Mouse (Mus musculus) intestine, embryonic 16.5 days (tissue): ENCODE data around the gene Cacna1e. TPM values are rescaled to one million over a fixed set of nuclear protein-coding genes. Genes with fewer than 3 reads are reported as not detected.

Experiments used
- ATAC-seq: fragments of 200-750 bp; cut with Nextera tagmentation; 2 replicates; pipeline ENCODE4 v1.8.0; 2017; ENCODE audit warnings: moderate TSS enrichment, moderate library complexity
- H3K27ac ChIP-seq: fragments of 300-500 bp; sonication (generic); 2 replicates; pipeline ENCODE4 v1.5.1; 2014; ENCODE audit warnings: mild to moderate bottlenecking, low read length
- H3K27me3 ChIP-seq: fragments of 300-500 bp; sonication (generic); replicated peaks from 2 replicates; pipeline ENCODE4 v1.6.1; 2014; ENCODE audit warnings: low read length, control low read depth, mixed read lengths; ENCODE audit not compliant: control insufficient read depth, insufficient read depth
- H3K36me3 ChIP-seq: fragments of 300-500 bp; sonication (generic); 2 replicates; pipeline ENCODE4 v1.6.1; 2014; ENCODE audit warnings: low read length, control low read depth; ENCODE audit not compliant: control insufficient read depth, insufficient read depth
- H3K4me1 ChIP-seq: fragments of 300-500 bp; sonication (generic); 2 replicates; pipeline ENCODE4 v1.6.1; 2014; ENCODE audit warnings: low read length, control low read depth, mixed read lengths; ENCODE audit not compliant: control insufficient read depth, insufficient read depth
- H3K4me2 ChIP-seq: fragments of 300-500 bp; sonication (generic); 2 replicates; pipeline ENCODE4 v1.6.1; 2014; ENCODE audit warnings: low read depth, low read length, control low read depth
- H3K4me3 ChIP-seq: fragments of 300-500 bp; sonication (generic); 2 replicates; pipeline ENCODE4 v1.5.1; 2014; ENCODE audit warnings: mild to moderate bottlenecking, low read length
- H3K9ac ChIP-seq: fragments of 300-500 bp; sonication (generic); 2 replicates; pipeline ENCODE4 v1.6.1; 2014; ENCODE audit warnings: low read depth, low read length
- H3K9me3 ChIP-seq: fragments of 300-500 bp; sonication (generic); 2 replicates; pipeline ENCODE4 v1.6.1; 2016; ENCODE audit warnings: low read length, control low read depth; ENCODE audit not compliant: control insufficient read depth
- WGBS: fragments of 180-500 bp; shearing (Covaris S2); extraction: QIAGEN DNeasy Blood & Tissue Kit; methylation state at CpG from one replicate; pipeline ENCODE4 v1.1.7; 2014; 5-methylcytosine and 5-hydroxymethylcytosine counted together
- polyA plus RNA-seq: library from polyadenylated mRNA; unstranded; fragments of >200 nt; fragmentation: Nextera tagmentation; extraction: Ambion mirVana; gene quantifications from 2 replicates; pipeline ENCODE4 v1.2.1, GENCODE M21; 2015

Gene Cacna1e
- polyA plus RNA-seq, 1 experiment from 2014 or later: 1.3 TPM

GRCm38 (mm10) chr1:154683477-154684106 is 200.7 kb downstream of the Cacna1e start:
- Histone ChIP-seq H3K36me3 (no peaks in the 10 kb centered on the region), H3K27me3 (no peaks in the 10 kb centered on the region), H3K9ac (no peak overlapping the region), H3K27ac (no peak overlapping the region), H3K9me3 (no peaks in the 10 kb centered on the region), H3K4me2 (no peak overlapping the region), H3K4me1 (no peaks in the 10 kb centered on the region), H3K4me3 (no peak overlapping the region)
- 74% methylated on average over 1 of the region's 1 CpGs for WGBS
- no peak for ATAC-seq

DNA sequence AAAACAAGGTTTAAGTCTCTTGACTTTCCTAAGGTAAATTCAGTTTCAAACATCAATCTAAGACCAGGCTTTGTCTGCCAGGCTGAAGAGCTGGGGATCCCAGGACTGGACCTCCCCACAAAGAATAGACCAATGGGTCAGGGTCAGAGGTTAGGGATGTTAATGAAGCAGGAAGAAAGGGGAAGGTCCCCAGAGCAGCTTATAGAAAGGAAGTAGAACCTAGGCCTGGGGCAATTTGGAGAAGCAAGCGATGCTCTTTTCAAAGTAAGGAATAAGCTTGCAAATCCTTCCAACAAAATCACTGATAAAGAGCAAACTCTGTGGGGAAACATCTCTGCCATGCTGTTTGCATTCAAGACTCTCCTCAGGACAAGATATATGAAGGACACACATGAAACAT is 205.3 kb downstream of the Cacna1e start:
- Histone ChIP-seq H3K4me3 (no peak overlapping the region), H3K9me3 (no peaks in the 10 kb centered on the region), H3K9ac (no peak overlapping the region), H3K4me1 (no peaks in the 10 kb centered on the region), H3K36me3 (no peaks in the 10 kb centered on the region), H3K27me3 (no peaks in the 10 kb centered on the region), H3K4me2 (no peak overlapping the region), H3K27ac (no peak overlapping the region)
- 77% methylated on average over 1 of the region's 1 CpGs for WGBS
- ATAC-seq: no peak

- Histone ChIP-seq H3K4me3 (no peak overlapping the region), H3K27ac (no peak overlapping the region), H3K9me3 (no peaks in the 10 kb centered on the region), H3K9ac (no peak overlapping the region), H3K27me3 (no peaks in the 10 kb centered on the region), H3K36me3 (no peaks in the 10 kb centered on the region), H3K4me1 (no peaks in the 10 kb centered on the region), H3K4me2 (no peak overlapping the region)
- WGBS: 86% methylated on average over 3 of the region's 3 CpGs
- ATAC-seq: no peak
These were observed 206.2 kb downstream of the Cacna1e start for GRCm38 (mm10) chr1:154678151-154678550.

DNA sequence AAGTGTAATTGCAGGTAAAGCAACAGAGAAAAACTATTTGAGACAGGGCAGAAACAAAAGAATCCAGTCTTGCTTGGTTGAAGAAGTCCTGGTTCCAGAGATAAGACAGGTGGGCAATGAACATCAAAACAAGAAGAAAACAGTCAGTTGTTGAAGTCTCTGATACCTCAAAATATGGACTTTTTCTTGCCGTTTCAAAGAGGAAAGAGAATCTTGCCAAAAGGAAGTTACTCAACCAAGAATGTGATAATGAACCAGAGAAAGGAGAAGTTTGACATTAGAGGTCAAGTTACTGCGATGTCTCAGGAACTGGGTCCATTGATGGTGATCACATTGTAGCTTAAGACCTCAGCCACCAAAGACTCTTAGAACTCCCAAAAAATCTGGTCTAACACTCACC is 206.6 kb downstream of the Cacna1e start:
- no peaks in the 10 kb centered on the region for H3K9me3 ChIP-seq
- no peak overlapping the region for H3K9ac ChIP-seq
- H3K4me2 ChIP-seq: no peak overlapping the region
- WGBS: 74% methylated on average over 2 of the region's 2 CpGs
- ATAC-seq: no peak
- no peaks in the 10 kb centered on the region for H3K27me3 ChIP-seq
- H3K4me1 ChIP-seq: no peaks in the 10 kb centered on the region
- no peak overlapping the region for H3K4me3 ChIP-seq
- H3K36me3 ChIP-seq: no peaks in the 10 kb centered on the region
- no peak overlapping the region for H3K27ac ChIP-seq

- Histone ChIP-seq H3K4me3 (no peak overlapping the region), H3K4me2 (no peak overlapping the region), H3K27ac (no peak overlapping the region), H3K27me3 (no peaks in the 10 kb centered on the region), H3K9ac (no peak overlapping the region), H3K36me3 (no peaks in the 10 kb centered on the region), H3K9me3 (no peaks in the 10 kb centered on the region), H3K4me1 (no peaks in the 10 kb centered on the region)
- no peak for ATAC-seq
These were observed 220.6 kb downstream of the Cacna1e start for GRCm38 (mm10) chr1:154663721-154664120.

DNA sequence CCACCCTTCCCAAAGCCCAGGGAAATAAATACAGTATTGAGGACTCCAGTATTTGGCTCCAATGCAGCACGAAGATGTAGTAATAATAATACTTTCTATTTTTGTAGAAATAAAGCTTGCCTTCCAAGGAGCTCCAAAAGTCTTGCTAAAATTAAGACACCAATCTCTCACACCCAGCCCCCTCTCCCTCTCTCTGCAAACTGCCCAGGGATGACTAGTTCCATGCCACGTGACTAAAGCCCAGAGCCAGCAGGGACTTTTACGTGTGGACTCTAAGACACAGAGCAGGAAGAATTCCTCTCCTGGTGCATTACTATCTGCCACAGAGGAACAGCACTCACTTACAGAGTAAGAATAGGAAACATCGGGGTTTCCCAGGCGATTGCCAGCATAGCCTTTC is 222.3 kb downstream of the Cacna1e start:
- 84% methylated on average over 5 of the region's 5 CpGs for WGBS
- ATAC-seq: no peak

DNA sequence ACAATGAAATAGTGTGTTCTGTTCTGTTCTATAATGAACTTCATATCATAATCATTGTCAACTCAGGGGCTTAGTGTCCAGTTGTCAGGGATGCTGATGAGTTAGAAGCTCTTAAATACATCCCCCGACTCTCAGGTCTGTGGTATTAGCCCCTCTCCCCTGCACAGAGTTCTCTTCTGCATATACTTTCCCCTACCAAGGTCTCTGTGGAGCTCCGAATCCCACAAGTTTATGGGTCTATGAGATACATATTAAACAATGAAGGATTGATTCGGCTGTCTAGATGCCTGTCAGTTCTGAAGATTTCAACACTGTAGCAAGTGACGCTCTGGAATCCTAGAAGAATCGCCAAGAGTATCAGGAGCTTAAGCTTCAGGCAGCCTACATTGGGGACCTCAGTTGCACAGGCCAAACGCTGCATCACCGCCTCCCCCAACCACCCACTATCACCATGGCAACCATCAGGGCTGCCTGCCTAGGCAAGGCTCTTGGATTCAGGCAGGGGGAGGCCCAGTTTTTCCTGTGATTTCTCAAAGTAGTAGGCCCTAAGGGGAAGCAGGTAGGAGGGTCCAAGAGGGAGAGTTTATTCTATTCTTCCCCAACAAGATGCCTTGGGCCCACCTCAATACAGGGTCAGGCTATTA is 223.0 kb downstream of the Cacna1e start:
- no peak overlapping the region for H3K4me3 ChIP-seq
- WGBS: 59% methylated on average over 7 of the region's 7 CpGs
- no peak overlapping the region for H3K27ac ChIP-seq
- no peaks in the 10 kb centered on the region for H3K27me3 ChIP-seq
- no peaks in the 10 kb centered on the region for H3K9me3 ChIP-seq
- ATAC-seq: no peak
- no peak overlapping the region for H3K4me2 ChIP-seq
- no peaks in the 10 kb centered on the region for H3K36me3 ChIP-seq
- no peaks in the 10 kb centered on the region for H3K4me1 ChIP-seq
- no peak overlapping the region for H3K9ac ChIP-seq

More for the DNA sequence above, 222.3 kb downstream of the Cacna1e start:
- Histone ChIP-seq H3K4me3 (no peak overlapping the region), H3K27ac (no peak overlapping the region), H3K9ac (no peak overlapping the region), H3K27me3 (no peaks in the 10 kb centered on the region), H3K36me3 (no peaks in the 10 kb centered on the region), H3K4me1 (no peaks in the 10 kb centered on the region), H3K4me2 (no peak overlapping the region), H3K9me3 (no peaks in the 10 kb centered on the region)

GRCm38 (mm10) chr1:154657366-154657765 is 226.9 kb downstream of the Cacna1e start:
- no peak for ATAC-seq
- H3K4me3 ChIP-seq: no peak overlapping the region
- no peak overlapping the region for H3K9ac ChIP-seq
- H3K27me3 ChIP-seq: no peaks in the 10 kb centered on the region
- H3K9me3 ChIP-seq: no peaks in the 10 kb centered on the region
- no peaks in the 10 kb centered on the region for H3K4me1 ChIP-seq
- H3K36me3 ChIP-seq: no peaks in the 10 kb centered on the region
- no peak overlapping the region for H3K27ac ChIP-seq
- H3K4me2 ChIP-seq: no peak overlapping the region
- WGBS: 60% methylated on average over 5 of the region's 5 CpGs

DNA sequence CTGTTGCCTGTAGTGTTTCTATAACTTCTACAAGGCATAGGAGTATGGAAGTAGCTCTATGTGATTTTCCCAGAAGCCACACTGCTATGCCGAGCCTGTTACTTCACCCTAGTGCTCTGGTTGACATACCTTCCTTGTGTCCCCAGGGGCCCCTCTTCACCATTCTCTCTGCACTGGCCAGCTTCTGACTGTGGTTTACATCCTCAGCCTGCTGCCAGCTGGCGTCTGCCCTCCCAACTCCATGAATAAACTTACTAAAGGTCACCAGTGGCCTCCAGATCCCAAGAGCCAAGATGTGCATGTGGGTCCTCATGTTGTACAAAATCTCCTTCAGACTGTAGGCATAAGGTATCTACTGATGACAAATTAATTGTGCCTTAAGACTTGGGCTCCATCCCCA is 230.3 kb downstream of the Cacna1e start:
- H3K4me1 ChIP-seq: no peaks in the 10 kb centered on the region
- H3K36me3 ChIP-seq: no peaks in the 10 kb centered on the region
- ATAC-seq: no peak
- H3K9me3 ChIP-seq: no peaks in the 10 kb centered on the region
- H3K4me2 ChIP-seq: no peak overlapping the region
- WGBS: 71% methylated on average over 2 of the region's 2 CpGs
- H3K9ac ChIP-seq: no peak overlapping the region
- H3K27ac ChIP-seq: no peak overlapping the region
- no peaks in the 10 kb centered on the region for H3K27me3 ChIP-seq
- no peak overlapping the region for H3K4me3 ChIP-seq
